Mouse (Mus musculus): ENCODE results near the gene Gm20517. TPM values are rescaled to one million over a fixed set of nuclear protein-coding genes. Genes with fewer than 3 reads are reported as not detected.

The Gm20517 gene
- total and polyA plus RNA-seq, 3 experiments: 1.9 to 2.9 TPM; not detected in 1

- TF ChIP-seq MAZ (IDR thresholded peaks at IDR 0.05; ENCODE audit: low read depth, low read length) (no peak), CTCF (IDR thresholded peaks at IDR 0.05 in 2 of 3, conservative IDR thresholded peaks at IDR 0.05 in 1 of 3; ENCODE audit: control insufficient read depth in 1 of 3, insufficient read depth in 1 of 3, low read depth in 2 of 3, low read length in 3 of 3, poor library complexity in 1 of 3, severe bottlenecking in 1 of 3) (peak; percentile 58 to 78 (median 74)), EP300 (IDR thresholded peaks at IDR 0.05; ENCODE audit: low read depth in 1 of 2, low read length in 2 of 2) (no peak), RAD21 (IDR thresholded peaks at IDR 0.05; ENCODE audit: low read depth, low read length) (peak; percentile 0; the same call in 1 of the 2 replicates), BHLHE40 (IDR thresholded peaks at IDR 0.05; ENCODE audit: borderline replicate concordance, low read depth, low read length) (no peak)
- Histone ChIP-seq H3K4me3 (ENCODE audit: control insufficient read depth in 1 of 2, insufficient read depth in 1 of 2, low read depth in 2 of 2, low read length in 2 of 2) (no peak overlapping the region), H3K79me2 (ENCODE audit: control insufficient read depth, insufficient read depth, low read length, poor library complexity) (peaks cover 67% of the 10 kb centered on the region), H3K9me3 (replicated peaks; ENCODE audit: insufficient read depth, low read length) (no peaks in the 10 kb centered on the region), H3K9ac (ENCODE audit: control insufficient read depth, low read depth, low read length, poor library complexity, severe bottlenecking) (no peak overlapping the region), H3K4me1 (ENCODE audit: control insufficient read depth in 1 of 2, insufficient read depth in 2 of 2, low read length in 2 of 2) (peaks cover 20 to 53% of the 10 kb centered on the region in 2 experiments), H3K36me3 (ENCODE audit: control insufficient read depth in 1 of 2, insufficient read depth in 2 of 2, low read length in 2 of 2) (peaks cover 4 to 55% of the 10 kb centered on the region in 2 experiments), H3K27me3 (ENCODE audit: control insufficient read depth in 1 of 2, insufficient read depth in 2 of 2, low read length in 2 of 2) (no peaks in the 10 kb centered on the region), H3K27ac (ENCODE audit: control insufficient read depth, low read depth, low read length) (no peak overlapping the region)
- DNase-seq (ENCODE audit: low read depth, low spot score): peak; percentile 63
These were observed 2.6 kb downstream of the Gm20517 start for GRCm38 (mm10) chr17:47614018-47614417.

GRCm38 (mm10) chr17:47616119-47616518 is 4.7 kb downstream of the Gm20517 start:
- Histone ChIP-seq H3K27me3 (ENCODE audit: control insufficient read depth in 1 of 2, insufficient read depth in 2 of 2, low read length in 2 of 2) (no peaks in the 10 kb centered on the region), H3K4me1 (ENCODE audit: control insufficient read depth in 1 of 2, insufficient read depth in 2 of 2, low read length in 2 of 2) (peaks cover 20 to 45% of the 10 kb centered on the region in 2 experiments), H3K79me2 (ENCODE audit: control insufficient read depth, insufficient read depth, low read length, poor library complexity) (peaks cover 57% of the 10 kb centered on the region), H3K27ac (ENCODE audit: control insufficient read depth, low read depth, low read length) (peak overlapping the region; percentile 99), H3K36me3 (ENCODE audit: control insufficient read depth in 1 of 2, insufficient read depth in 2 of 2, low read length in 2 of 2) (peaks cover 8 to 45% of the 10 kb centered on the region in 2 experiments), H3K4me3 (ENCODE audit: control insufficient read depth in 1 of 2, insufficient read depth in 1 of 2, low read depth in 2 of 2, low read length in 2 of 2) (no peak overlapping the region), H3K9me3 (replicated peaks; ENCODE audit: insufficient read depth, low read length) (no peaks in the 10 kb centered on the region), H3K9ac (ENCODE audit: control insufficient read depth, low read depth, low read length, poor library complexity, severe bottlenecking) (no peak overlapping the region)
- TF ChIP-seq CHD1 (IDR thresholded peaks at IDR 0.05; ENCODE audit: low read depth, low read length): no peak
- no peak for DNase-seq (ENCODE audit: low read depth, low spot score)

- peaks cover 55% of the 10 kb centered on the region for H3K79me2 ChIP-seq (ENCODE audit: control insufficient read depth, insufficient read depth, low read length, poor library complexity)
- peaks cover 20 to 45% of the 10 kb centered on the region in 2 experiments for H3K4me1 ChIP-seq (ENCODE audit: control insufficient read depth in 1 of 2, insufficient read depth in 2 of 2, low read length in 2 of 2)
- H3K27me3 ChIP-seq (ENCODE audit: control insufficient read depth in 1 of 2, insufficient read depth in 2 of 2, low read length in 2 of 2): no peaks in the 10 kb centered on the region
- peaks cover 8 to 45% of the 10 kb centered on the region in 2 experiments for H3K36me3 ChIP-seq (ENCODE audit: control insufficient read depth in 1 of 2, insufficient read depth in 2 of 2, low read length in 2 of 2)
- TF ChIP-seq ZNF384 (IDR thresholded peaks at IDR 0.05; ENCODE audit: low read depth, low read length): peak; percentile 51
- TF ChIP-seq ETS1 (IDR thresholded peaks at IDR 0.05; ENCODE audit: low read depth, low read length): 0 out of 2 replicates have a peak, but pooled peaks have one; percentile 10
- TF ChIP-seq EP300 (IDR thresholded peaks at IDR 0.05; ENCODE audit: low read depth in 1 of 2, low read length in 2 of 2): peak in 1 of 2 experiments; percentile 43; a peak in 2 of 4 replicates
- no peak for TF ChIP-seq MAFK (IDR thresholded peaks at IDR 0.05; ENCODE audit: borderline replicate concordance, low read depth, low read length)
- no peak for TF ChIP-seq GATA1 (IDR thresholded peaks at IDR 0.05; ENCODE audit: low read depth, low read length)
- no peak for TF ChIP-seq ZMIZ1 (IDR thresholded peaks at IDR 0.05; ENCODE audit: low read depth, low read length)
- TF ChIP-seq CHD1 (IDR thresholded peaks at IDR 0.05; ENCODE audit: low read depth, low read length): no peak
- TF ChIP-seq SIN3A (IDR thresholded peaks at IDR 0.05; ENCODE audit: low read length): 0 out of 2 replicates have a peak, but pooled peaks have one; percentile 45
- no peak for TF ChIP-seq UBTF (IDR thresholded peaks at IDR 0.05; ENCODE audit: borderline replicate concordance, insufficient read depth, low read depth, low read length)
- TF ChIP-seq TAL1 (IDR thresholded peaks at IDR 0.05; ENCODE audit: low read length): peak; percentile 18; the same call in 1 of the 2 replicates
- peak; percentile 39; the same call in 1 of the 2 replicates for TF ChIP-seq TCF12 (IDR thresholded peaks at IDR 0.05; ENCODE audit: low read depth, low read length)
- H3K9ac ChIP-seq (ENCODE audit: control insufficient read depth, low read depth, low read length, poor library complexity, severe bottlenecking): peak overlapping the region; percentile 38
- peak; percentile 60 for DNase-seq (ENCODE audit: low read depth, low spot score)
- H3K4me3 ChIP-seq (ENCODE audit: control insufficient read depth in 1 of 2, insufficient read depth in 1 of 2, low read depth in 2 of 2, low read length in 2 of 2): peak overlapping the region in 1 of 2 experiments; percentile 9; a peak in 1 of 4 replicates
- H3K9me3 ChIP-seq (replicated peaks; ENCODE audit: insufficient read depth, low read length): no peaks in the 10 kb centered on the region
- H3K27ac ChIP-seq (ENCODE audit: control insufficient read depth, low read depth, low read length): peak overlapping the region; percentile 99
These were observed 5.3 kb downstream of the Gm20517 start for GRCm38 (mm10) chr17:47616652-47617051.
